ENCODE assay signal across 8 mouse cellular contexts in the genomic region with DNA sequence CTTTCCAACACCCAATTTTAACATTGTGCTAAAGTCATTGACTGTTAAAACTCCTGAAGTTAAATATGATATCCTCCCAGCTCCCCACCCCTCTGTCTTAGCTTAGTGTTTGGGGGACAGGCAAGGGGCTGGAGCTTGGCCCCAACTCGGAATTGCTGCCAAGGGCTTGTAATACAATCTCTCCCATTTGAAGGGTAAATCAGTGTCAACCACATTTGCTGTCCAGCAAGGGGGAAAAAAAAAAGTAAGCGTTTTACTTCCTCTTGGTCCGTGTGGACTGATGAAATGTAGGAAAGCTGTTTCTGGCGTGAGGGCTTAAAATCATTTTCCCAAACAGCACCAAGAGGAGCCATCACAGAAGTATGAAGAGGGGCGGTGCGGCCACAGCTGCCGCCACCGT. TPM values are rescaled to one million over a fixed set of nuclear protein-coding genes. Genes with fewer than 3 reads are reported as not detected.
DNase-seq lines count a peak whose midpoint lies in the region; ATAC-seq and TF ChIP-seq lines count a peak whose summit lies in the region.

No protein-coding gene starts in this region.

- peak overlapping the region; percentile 93 for H3K4me2 ChIP-seq in heart, embryonic 13.5 days
- H3K4me2 ChIP-seq in heart, postnatal 0 days (ENCODE audit: low read depth, low read length): peak overlapping the region; percentile 68

- DNase-seq in heart, adult 11 months: no peak
- DNase-seq in NIH3T3 (ENCODE audit: low read depth): peak; percentile 83
- peak; percentile 14 for DNase-seq in heart, postnatal 0 days (ENCODE audit: low spot score)
- no peak for DNase-seq in B cell, adult 2 months
- no peak for DNase-seq in urinary bladder, postnatal 4 days (ENCODE audit: low spot score in 2 of 2)
- no peak for DNase-seq in right cerebral cortex, postnatal 10 days (ENCODE audit: low spot score in 2 of 2)

- H3K4me1 ChIP-seq in heart, embryonic 13.5 days: peaks cover 12% of the 10 kb centered on the region; the same call in 1 of the 2 replicates
- no peaks in the 10 kb centered on the region for H3K4me1 ChIP-seq in heart, postnatal 0 days (ENCODE audit: control insufficient read depth, insufficient read depth)

- H3K27ac ChIP-seq in heart, embryonic 13.5 days (replicated peaks): peak overlapping the region; percentile 85
- H3K27ac ChIP-seq in heart, postnatal 0 days (ENCODE audit: low read depth): peak overlapping the region; percentile 44

- ATAC-seq in heart, embryonic 13.5 days (ENCODE audit: extremely low read depth, insufficient number of reproducible peaks, low FRiP score, low TSS enrichment): no peak
- ATAC-seq in heart, postnatal 0 days (ENCODE audit: insufficient read depth, low read depth): no peak
- ATAC-seq in megakaryocyte-erythroid progenitor cell, adult 5-6 weeks (replicated peaks; ENCODE audit: low FRiP score, low TSS enrichment, poor library complexity, severe bottlenecking): 0 out of 2 replicates have a peak, but pooled peaks have one; percentile 6

- H3K4me3 ChIP-seq in heart, embryonic 13.5 days: peak overlapping the region; percentile 60
- peak overlapping the region; percentile 40 for H3K4me3 ChIP-seq in heart, postnatal 0 days (ENCODE audit: low read depth, low read length)

- no peak for TF ChIP-seq EP300 in heart, postnatal 0 days (IDR thresholded peaks at IDR 0.05; ENCODE audit: low read depth)

- no peaks in the 10 kb centered on the region for H3K27me3 ChIP-seq in heart, embryonic 13.5 days (replicated peaks)
- no peaks in the 10 kb centered on the region for H3K27me3 ChIP-seq in heart, postnatal 0 days (ENCODE audit: control insufficient read depth, insufficient read depth, low read length)

- no peak for TF ChIP-seq CTCF in heart, postnatal 0 days (IDR thresholded peaks at IDR 0.05; ENCODE audit: low read depth)

- peak overlapping the region; percentile 81 for H3K9ac ChIP-seq in heart, embryonic 13.5 days
- H3K9ac ChIP-seq in heart, postnatal 0 days (replicated peaks; ENCODE audit: low read depth, low read length): no peak overlapping the region; the same call in 1 of the 2 replicates

- H3K9me3 ChIP-seq in heart, embryonic 13.5 days: no peaks in the 10 kb centered on the region
- H3K9me3 ChIP-seq in heart, postnatal 0 days (replicated peaks; ENCODE audit: control insufficient read depth, low read length): no peaks in the 10 kb centered on the region

- H3K36me3 ChIP-seq in heart, embryonic 13.5 days: no peaks in the 10 kb centered on the region
- no peaks in the 10 kb centered on the region for H3K36me3 ChIP-seq in heart, postnatal 0 days (replicated peaks; ENCODE audit: control insufficient read depth, insufficient read depth, low read length)

- 5% methylated on average over 8 of the region's 8 CpGs for WGBS in heart, embryonic 13.5 days
- 4% methylated on average over 8 of the region's 8 CpGs for WGBS in heart, postnatal 0 days

RNA-seq across cellular contexts. Expression of a gene that starts 16.7 kb away (rescaled TPM):
- 4.9 and 5.9 TPM in 2 replicates for polyA plus RNA-seq in heart, embryonic 13.5 days (2015; fragmentation: Nextera tagmentation; extraction: Ambion mirVana)
- 7.6 and 8.8 TPM in 2 replicates for total RNA-seq in heart, postnatal 0 days (2014; rRNA removed; ENCODE audit: low replicate concordance)
- 3.0 and 3.1 TPM in 2 replicates for polyA plus RNA-seq in heart, postnatal 0 days (2015; fragmentation: Nextera tagmentation; extraction: Ambion mirVana)
- 11.9 and 19.4 TPM in 2 replicates for total RNA-seq in megakaryocyte-erythroid progenitor cell, adult 5-6 weeks (2014; fragmentation: Nextera tagmentation)
- total RNA-seq in megakaryocyte-erythroid progenitor cell, adult 5-6 weeks (2017): 9.3 and 12.4 TPM in 2 replicates

RNA-seq across cellular contexts. Expression of a gene that starts 16.9 kb away (rescaled TPM):
- polyA plus RNA-seq in heart, embryonic 13.5 days (2015; fragmentation: Nextera tagmentation; extraction: Ambion mirVana): 7.6 and 8.7 TPM in 2 replicates
- total RNA-seq in heart, postnatal 0 days (2014; rRNA removed; ENCODE audit: low replicate concordance): 6.1 and 6.6 TPM in 2 replicates
- 5.5 and 5.8 TPM in 2 replicates for polyA plus RNA-seq in heart, postnatal 0 days (2015; fragmentation: Nextera tagmentation; extraction: Ambion mirVana)
- total RNA-seq in megakaryocyte-erythroid progenitor cell, adult 5-6 weeks (2014; fragmentation: Nextera tagmentation): 8.5 and 21.8 TPM in 2 replicates
- 6.3 and 9.0 TPM in 2 replicates for total RNA-seq in megakaryocyte-erythroid progenitor cell, adult 5-6 weeks (2017)

Comparison
In these comparisons a context has a peak if more than half of its experiments do, and no peak if none do; other contexts are left out.
1. DNase-seq: peak in NIH3T3 (single experiment) and heart, postnatal 0 days (single experiment); none in heart, adult 11 months (single experiment), B cell, adult 2 months (0 of 2), urinary bladder, postnatal 4 days (0 of 2) and right cerebral cortex, postnatal 10 days (0 of 2).